Mouse (Mus musculus): Measurements from ENCODE around the gene Samm50.

Gene Samm50

GRCm38 (mm10) chr15:84241520-84241919 is 49.5 kb downstream of the Samm50 start:
- no peak for DNase-seq

- no peak for DNase-seq
These were observed 53.1 kb downstream of the Samm50 start for GRCm38 (mm10) chr15:84245104-84245503.

GRCm38 (mm10) chr15:84246195-84246594 is 54.2 kb downstream of the Samm50 start:
- DNase-seq = no peak

GRCm38 (mm10) chr15:84247309-84247708 is 55.3 kb downstream of the Samm50 start:
- no peak for DNase-seq

GRCm38 (mm10) chr15:84251227-84251626 is 59.2 kb downstream of the Samm50 start:
- DNase-seq = peak; percentile 31

GRCm38 (mm10) chr15:84252645-84253044 is 60.6 kb downstream of the Samm50 start:
- no peak for DNase-seq

- DNase-seq = peak; percentile 41
These were observed 61.7 kb downstream of the Samm50 start for GRCm38 (mm10) chr15:84253757-84254156.

GRCm38 (mm10) chr15:84254387-84254786 is 62.3 kb downstream of the Samm50 start:
- no peak for DNase-seq

GRCm38 (mm10) chr15:84256254-84256850 is 64.3 kb downstream of the Samm50 start:
- no peak for DNase-seq

GRCm38 (mm10) chr15:84256864-84257263 is 64.8 kb downstream of the Samm50 start:
- no peak for DNase-seq

- DNase-seq = no peak
These were observed 66.7 kb downstream of the Samm50 start for GRCm38 (mm10) chr15:84258602-84259355.

- DNase-seq = peak; percentile 66
These were observed 68.2 kb downstream of the Samm50 start for GRCm38 (mm10) chr15:84260123-84260822.

GRCm38 (mm10) chr15:84262630-84263029 is 70.6 kb downstream of the Samm50 start:
- DNase-seq = no peak

- no peak for DNase-seq
These were observed 71.5 kb downstream of the Samm50 start for GRCm38 (mm10) chr15:84263573-84263972.

GRCm38 (mm10) chr15:84265141-84265540 is 73.1 kb downstream of the Samm50 start:
- no peak for DNase-seq

GRCm38 (mm10) chr15:84266290-84266689 is 74.2 kb downstream of the Samm50 start:
- no peak for DNase-seq
